Mouse (Mus musculus): ENCODE results near the gene Wdr59.

DNA sequence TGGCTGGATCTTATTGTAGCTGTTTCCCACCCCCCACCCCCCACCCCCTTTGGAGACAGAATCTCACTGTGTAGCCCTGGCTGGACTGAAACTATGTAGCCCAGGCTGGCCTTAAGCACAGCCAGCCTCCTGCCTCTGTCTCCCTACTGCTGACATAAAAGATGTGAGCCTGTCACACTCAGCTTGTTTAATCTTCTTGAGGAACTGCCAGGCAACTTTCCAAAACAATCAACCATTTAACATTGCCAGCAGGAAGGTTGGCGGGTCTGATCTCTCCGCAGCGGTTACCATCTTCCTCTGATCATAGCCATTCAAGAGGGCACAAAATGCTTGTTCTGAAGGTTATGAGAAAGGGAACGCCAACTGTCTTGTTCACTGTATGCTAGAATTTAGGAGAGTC lies 11.6 kb upstream of the Wdr59 start:
- TF ChIP-seq CTCF (IDR thresholded peaks at IDR 0.05; ENCODE audit: low read depth, low read length): no peak
- no peak for TF ChIP-seq GATA1 (IDR thresholded peaks at IDR 0.05; ENCODE audit: borderline replicate concordance, low read length)
- no peak for TF ChIP-seq TAL1 (conservative IDR thresholded peaks at IDR 0.05; ENCODE audit: low read depth, low read length)
- TF ChIP-seq POLR2AphosphoS5 (IDR thresholded peaks at IDR 0.05; ENCODE audit: insufficient replicate concordance, low read depth, low read length): no peak

Measured in G1E (cell line).